Mouse (Mus musculus) heart, embryonic 15.5 days (tissue): ENCODE data around the gene Mms19. TPM values are rescaled to one million over a fixed set of nuclear protein-coding genes. Genes with fewer than 3 reads are reported as not detected.

ENCODE experiments used
- ATAC-seq: fragments of 200-750 bp; cut with Nextera tagmentation; replicated peaks from 2 replicates; pipeline ENCODE4 v1.8.0; 2017; ENCODE audit warnings: low read depth, moderate TSS enrichment; ENCODE audit not compliant: insufficient number of reproducible peaks, insufficient read depth, low FRiP score
- H3K27ac ChIP-seq: fragments of 300-500 bp; sonication (generic); 2 replicates; pipeline ENCODE4 v1.5.1; 2015; ENCODE audit warnings: mild to moderate bottlenecking, inconsistent platforms
- H3K27me3 ChIP-seq: fragments of 300-500 bp; sonication (generic); 2 replicates; pipeline ENCODE4 v1.6.1; 2015; ENCODE audit warnings: inconsistent platforms
- H3K36me3 ChIP-seq: fragments of 300-500 bp; sonication (generic); 2 replicates; pipeline ENCODE4 v1.6.1; 2015; ENCODE audit warnings: mild to moderate bottlenecking, inconsistent platforms
- H3K4me1 ChIP-seq: fragments of 300-500 bp; sonication (generic); replicated peaks from 2 replicates; pipeline ENCODE4 v1.6.1; 2015; ENCODE audit warnings: inconsistent platforms
- H3K4me2 ChIP-seq: fragments of 300-500 bp; sonication (generic); 2 replicates; pipeline ENCODE4 v1.6.1; 2015; ENCODE audit warnings: inconsistent platforms, mild to moderate bottlenecking, moderate library complexity
- H3K4me3 ChIP-seq: fragments of 300-500 bp; sonication (generic); 2 replicates; pipeline ENCODE4 v1.5.1; 2015; ENCODE audit warnings: mild to moderate bottlenecking, inconsistent platforms
- H3K9ac ChIP-seq: fragments of 300-500 bp; sonication (generic); 2 replicates; pipeline ENCODE4 v1.6.1; 2015; ENCODE audit warnings: mild to moderate bottlenecking, inconsistent platforms
- H3K9me3 ChIP-seq: fragments of 300-500 bp; sonication (generic); replicated peaks from 2 replicates; pipeline ENCODE4 v1.6.1; 2016; ENCODE audit warnings: inconsistent platforms
- WGBS: fragments of 180-500 bp; shearing (Covaris S2); methylation state at CpG from one replicate; pipeline ENCODE4 v1.1.7; 2015; ENCODE audit warnings: mixed read lengths; 5-methylcytosine and 5-hydroxymethylcytosine counted together
- polyA plus RNA-seq: library from polyadenylated mRNA; unstranded; fragments of >200 nt; fragmentation: Nextera tagmentation; extraction: Ambion mirVana; gene quantifications from 2 replicates; pipeline ENCODE4 v1.2.1, GENCODE M21; 2015

Mms19 gene
- polyA plus RNA-seq, 1 experiment from 2014 or later: 19.7 TPM

GRCm38 (mm10) chr19:42011123-42011522 lies 30.2 kb upstream of the Mms19 start:
- Histone ChIP-seq H3K4me1 (peaks cover 28% of the 10 kb centered on the region), H3K4me3 (no peak overlapping the region), H3K4me2 (no peak overlapping the region), H3K9ac (no peak overlapping the region), H3K9me3 (no peaks in the 10 kb centered on the region), H3K36me3 (no peaks in the 10 kb centered on the region), H3K27me3 (no peaks in the 10 kb centered on the region), H3K27ac (no peak overlapping the region)
- ATAC-seq: no peak
- WGBS: 83% methylated on average over 7 of the region's 7 CpGs

- 75% methylated on average over 4 of the region's 4 CpGs for WGBS
- Histone ChIP-seq H3K4me3 (no peak overlapping the region), H3K9me3 (no peaks in the 10 kb centered on the region), H3K27ac (no peak overlapping the region), H3K27me3 (no peaks in the 10 kb centered on the region), H3K36me3 (no peaks in the 10 kb centered on the region), H3K4me1 (peaks cover 31% of the 10 kb centered on the region), H3K4me2 (no peak overlapping the region), H3K9ac (no peak overlapping the region)
- ATAC-seq: no peak
Observed at GRCm38 (mm10) chr19:42010436-42010835, 29.5 kb upstream of the Mms19 start.

DNA sequence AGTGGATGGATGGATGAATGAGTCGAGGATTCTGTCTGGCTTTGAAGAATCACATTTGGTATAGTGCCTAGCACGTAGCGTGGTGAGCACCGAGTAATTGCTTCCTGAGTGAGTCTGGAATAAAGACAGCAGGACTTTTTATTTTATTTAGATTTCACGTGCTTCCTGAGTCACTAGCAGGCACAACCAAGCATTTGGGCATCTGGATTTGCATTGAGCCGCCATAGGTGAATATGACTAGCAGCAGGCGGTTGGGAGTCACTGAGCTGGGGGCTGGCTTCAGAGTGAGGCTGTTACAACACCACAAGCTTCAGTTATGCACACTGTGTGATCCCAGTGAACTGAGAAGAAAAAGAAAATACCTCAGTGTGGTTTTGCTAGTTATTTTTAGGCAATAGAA lies 28.1 kb upstream of the Mms19 start:
- H3K27me3 ChIP-seq: no peaks in the 10 kb centered on the region
- H3K4me1 ChIP-seq: peaks cover 45% of the 10 kb centered on the region
- H3K9ac ChIP-seq: no peak overlapping the region
- no peaks in the 10 kb centered on the region for H3K9me3 ChIP-seq
- no peaks in the 10 kb centered on the region for H3K36me3 ChIP-seq
- no peak for ATAC-seq
- peak overlapping the region; percentile 67 for H3K27ac ChIP-seq
- 58% methylated on average over 7 of the region's 7 CpGs for WGBS
- no peak overlapping the region for H3K4me3 ChIP-seq
- no peak overlapping the region for H3K4me2 ChIP-seq

- no peaks in the 10 kb centered on the region for H3K36me3 ChIP-seq
- H3K9me3 ChIP-seq: no peaks in the 10 kb centered on the region
- ATAC-seq: no peak
- H3K4me1 ChIP-seq: peaks cover 49% of the 10 kb centered on the region
- H3K27ac ChIP-seq: peak overlapping the region; percentile 67
- no peaks in the 10 kb centered on the region for H3K27me3 ChIP-seq
- H3K4me3 ChIP-seq: no peak overlapping the region
- 49% methylated on average over 3 of the region's 3 CpGs for WGBS
- H3K9ac ChIP-seq: no peak overlapping the region
- H3K4me2 ChIP-seq: no peak overlapping the region
Observed at GRCm38 (mm10) chr19:42008586-42008985, 27.6 kb upstream of the Mms19 start.

DNA sequence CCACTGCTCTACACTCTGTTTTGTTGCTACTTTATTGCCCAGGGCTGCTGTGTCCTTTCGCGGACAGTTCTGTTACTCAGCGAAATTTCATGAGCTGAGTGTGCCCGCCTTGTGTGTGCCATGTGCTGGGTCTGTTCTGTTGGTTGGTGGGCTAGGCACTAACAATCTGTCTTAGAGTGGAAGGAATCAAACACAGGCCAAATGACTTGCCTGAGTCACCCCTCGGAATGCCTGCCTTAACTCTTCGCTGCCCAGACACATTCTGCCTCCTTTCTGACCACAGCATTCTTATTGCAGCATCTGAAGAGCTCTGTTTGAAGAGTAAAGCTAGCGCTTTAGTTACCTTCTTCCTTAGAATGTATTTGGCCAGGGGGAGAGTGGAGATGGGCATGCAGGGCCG lies 25.6 kb upstream of the Mms19 start:
- Histone ChIP-seq H3K27me3 (no peaks in the 10 kb centered on the region), H3K4me3 (no peak overlapping the region), H3K9me3 (no peaks in the 10 kb centered on the region), H3K27ac (no peak overlapping the region), H3K9ac (no peak overlapping the region), H3K4me2 (no peak overlapping the region), H3K4me1 (peaks cover 49% of the 10 kb centered on the region), H3K36me3 (no peaks in the 10 kb centered on the region)
- 65% methylated on average over 8 of the region's 8 CpGs for WGBS
- no peak for ATAC-seq

DNA sequence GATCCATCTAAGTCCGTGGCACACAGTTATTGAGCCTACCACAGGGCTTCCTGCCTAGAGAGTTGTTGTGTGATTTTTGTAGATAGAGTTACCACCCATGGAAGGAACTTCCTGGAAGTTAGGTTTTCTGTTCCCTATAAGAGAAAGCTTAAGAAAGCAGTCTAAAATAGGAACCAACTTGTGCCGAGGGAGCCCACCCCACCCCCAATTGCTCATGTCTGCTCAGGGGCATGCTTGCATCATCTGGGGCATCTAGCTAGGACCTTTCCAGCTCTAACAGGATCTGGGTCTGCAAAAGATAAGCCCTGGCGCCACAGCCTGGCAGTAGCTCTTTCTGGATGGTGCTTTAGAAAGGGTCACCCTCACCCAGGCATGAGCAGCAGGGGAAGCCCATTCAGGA lies 24.7 kb upstream of the Mms19 start:
- Histone ChIP-seq H3K36me3 (no peaks in the 10 kb centered on the region), H3K27me3 (no peaks in the 10 kb centered on the region), H3K4me1 (peaks cover 58% of the 10 kb centered on the region), H3K27ac (peak overlapping the region; percentile 51), H3K4me3 (no peak overlapping the region), H3K4me2 (no peak overlapping the region), H3K9me3 (no peaks in the 10 kb centered on the region), H3K9ac (no peak overlapping the region)
- no peak for ATAC-seq
- 33% methylated on average over 3 of the region's 3 CpGs for WGBS

DNA sequence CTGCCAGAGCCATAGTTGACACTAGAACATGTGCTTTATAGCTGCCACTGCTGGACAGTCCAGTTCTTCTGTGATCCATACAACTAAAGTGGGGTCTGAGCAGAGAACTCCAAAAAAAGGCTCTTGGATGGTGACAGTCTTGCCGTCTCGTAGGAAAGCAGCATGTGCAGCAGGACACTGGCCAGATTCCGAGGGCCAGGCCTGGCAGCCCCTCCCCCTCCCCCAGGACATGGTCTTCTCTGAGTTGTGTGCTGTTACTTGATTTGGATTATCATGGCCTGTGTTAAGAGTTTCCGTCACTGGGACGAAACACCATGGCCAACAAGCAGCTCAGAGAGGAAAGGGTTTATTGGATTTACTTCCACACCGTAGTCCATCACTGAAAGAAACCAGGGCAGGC lies 23.3 kb upstream of the Mms19 start:
- no peak overlapping the region for H3K9ac ChIP-seq
- no peak overlapping the region for H3K4me3 ChIP-seq
- no peaks in the 10 kb centered on the region for H3K27me3 ChIP-seq
- no peak overlapping the region for H3K4me2 ChIP-seq
- H3K9me3 ChIP-seq: no peaks in the 10 kb centered on the region
- H3K36me3 ChIP-seq: no peaks in the 10 kb centered on the region
- ATAC-seq: no peak
- H3K4me1 ChIP-seq: peaks cover 72% of the 10 kb centered on the region
- 30% methylated on average over 6 of the region's 6 CpGs for WGBS
- peak overlapping the region; percentile 28; the same call in 1 of the 2 replicates for H3K27ac ChIP-seq

DNA sequence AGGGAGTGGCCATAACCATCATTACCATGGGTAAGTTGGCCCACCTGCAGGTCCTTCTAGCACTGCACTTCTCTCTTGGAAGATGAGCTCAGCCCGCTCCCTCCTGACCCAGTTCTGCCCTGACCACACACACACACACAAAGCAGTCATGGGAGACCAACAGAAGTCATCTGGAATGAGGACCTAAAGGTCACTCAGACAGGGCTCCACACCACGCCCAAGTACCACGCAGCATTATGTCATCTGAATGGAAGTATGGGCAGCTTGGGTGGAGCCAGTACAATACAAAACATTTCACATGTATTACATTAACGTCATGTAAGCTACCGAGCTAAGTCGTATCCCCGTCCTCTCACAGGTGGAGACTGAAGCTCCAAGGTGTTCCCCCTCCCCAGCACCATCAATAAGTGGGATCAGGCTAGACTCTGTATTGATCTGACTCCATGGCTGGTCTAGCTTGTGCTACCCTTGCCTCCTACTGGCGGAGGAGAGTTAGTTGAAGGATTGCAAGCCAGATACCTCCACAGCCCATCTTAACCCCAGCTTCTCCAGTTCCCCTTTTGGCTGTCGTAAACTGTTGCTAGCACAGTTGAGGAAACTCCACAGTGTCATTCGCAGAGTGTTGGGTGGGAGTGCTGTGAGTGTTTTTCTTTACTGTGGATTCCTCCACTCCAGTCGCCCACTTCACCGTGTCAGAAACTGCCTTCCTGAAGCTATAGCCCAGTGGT lies 20.5 kb upstream of the Mms19 start:
- Histone ChIP-seq H3K9ac (no peak overlapping the region), H3K9me3 (no peaks in the 10 kb centered on the region), H3K36me3 (no peaks in the 10 kb centered on the region), H3K4me1 (peaks cover 75% of the 10 kb centered on the region), H3K4me3 (no peak overlapping the region), H3K27me3 (no peaks in the 10 kb centered on the region), H3K4me2 (no peak overlapping the region), H3K27ac (peak overlapping the region; percentile 81)
- no peak for ATAC-seq
- WGBS: 91% methylated on average over 12 of the region's 12 CpGs

DNA sequence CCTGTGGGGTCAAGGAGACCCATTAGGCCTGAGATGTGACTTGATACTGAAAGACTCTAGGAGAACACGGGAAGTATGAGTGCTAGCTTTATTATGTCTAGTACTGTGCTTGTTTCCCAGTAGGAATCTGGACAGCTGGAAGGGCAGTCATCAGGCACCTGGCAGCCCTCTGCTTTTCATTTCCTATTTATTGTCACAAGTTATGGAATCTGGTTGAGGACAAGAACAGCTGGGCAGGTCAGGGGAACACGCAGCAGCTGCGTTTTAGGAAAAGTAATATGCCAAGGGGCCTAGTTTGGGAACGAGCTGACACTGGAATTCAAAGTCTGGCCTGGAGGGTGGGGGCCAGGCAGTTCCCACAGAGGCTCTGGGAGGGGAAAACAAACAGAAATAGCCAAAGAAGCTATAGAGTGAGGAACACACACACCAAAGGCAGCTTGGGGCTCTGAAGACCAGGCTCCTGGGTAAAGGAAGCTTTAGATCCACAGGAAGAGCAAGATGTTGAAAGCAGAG lies 19.5 kb upstream of the Mms19 start:
- Histone ChIP-seq H3K9ac (no peak overlapping the region; the same call in 1 of the 2 replicates), H3K27me3 (no peaks in the 10 kb centered on the region), H3K4me1 (peaks cover 74% of the 10 kb centered on the region), H3K9me3 (no peaks in the 10 kb centered on the region), H3K4me3 (no peak overlapping the region), H3K4me2 (no peak overlapping the region), H3K36me3 (no peaks in the 10 kb centered on the region), H3K27ac (peak overlapping the region; percentile 81)
- WGBS: 15% methylated on average over 4 of the region's 4 CpGs
- no peak for ATAC-seq

DNA sequence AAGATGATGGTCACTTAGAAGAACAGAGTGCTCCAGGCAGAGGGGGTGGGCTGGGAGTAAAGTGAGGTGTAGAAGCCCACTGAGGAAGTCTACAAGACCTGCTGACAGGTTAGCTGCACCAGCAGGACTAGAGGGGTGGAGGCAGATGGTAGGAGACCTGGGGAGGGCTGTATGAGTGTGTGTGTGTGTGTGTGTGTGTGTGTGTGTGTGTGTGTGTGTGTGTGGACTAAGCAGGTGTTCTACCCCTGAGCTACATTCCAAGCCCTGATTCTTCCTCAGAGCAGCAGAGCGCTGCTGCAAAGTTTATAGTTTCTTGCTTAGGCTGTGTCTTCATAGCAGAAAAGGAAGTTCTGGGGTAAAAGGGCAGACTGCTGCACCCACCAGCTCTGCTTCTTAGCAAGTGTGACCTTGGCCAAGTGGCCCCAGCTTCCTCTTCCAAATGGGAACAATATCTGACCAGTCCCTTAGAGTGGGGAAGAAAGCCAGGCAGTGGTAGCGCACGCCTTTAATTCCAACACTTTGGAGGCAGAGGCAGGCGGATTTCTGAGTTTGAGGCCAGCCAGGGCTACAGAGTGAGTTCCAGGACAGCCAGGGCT lies 18.8 kb upstream of the Mms19 start:
- H3K9me3 ChIP-seq: no peaks in the 10 kb centered on the region
- no peak for ATAC-seq
- H3K9ac ChIP-seq: no peak overlapping the region
- WGBS: 78% methylated on average over 4 of the region's 4 CpGs
- no peaks in the 10 kb centered on the region for H3K36me3 ChIP-seq
- peak overlapping the region; percentile 81 for H3K27ac ChIP-seq
- H3K4me3 ChIP-seq: no peak overlapping the region
- peaks cover 68% of the 10 kb centered on the region for H3K4me1 ChIP-seq
- H3K27me3 ChIP-seq: no peaks in the 10 kb centered on the region
- no peak overlapping the region for H3K4me2 ChIP-seq

DNA sequence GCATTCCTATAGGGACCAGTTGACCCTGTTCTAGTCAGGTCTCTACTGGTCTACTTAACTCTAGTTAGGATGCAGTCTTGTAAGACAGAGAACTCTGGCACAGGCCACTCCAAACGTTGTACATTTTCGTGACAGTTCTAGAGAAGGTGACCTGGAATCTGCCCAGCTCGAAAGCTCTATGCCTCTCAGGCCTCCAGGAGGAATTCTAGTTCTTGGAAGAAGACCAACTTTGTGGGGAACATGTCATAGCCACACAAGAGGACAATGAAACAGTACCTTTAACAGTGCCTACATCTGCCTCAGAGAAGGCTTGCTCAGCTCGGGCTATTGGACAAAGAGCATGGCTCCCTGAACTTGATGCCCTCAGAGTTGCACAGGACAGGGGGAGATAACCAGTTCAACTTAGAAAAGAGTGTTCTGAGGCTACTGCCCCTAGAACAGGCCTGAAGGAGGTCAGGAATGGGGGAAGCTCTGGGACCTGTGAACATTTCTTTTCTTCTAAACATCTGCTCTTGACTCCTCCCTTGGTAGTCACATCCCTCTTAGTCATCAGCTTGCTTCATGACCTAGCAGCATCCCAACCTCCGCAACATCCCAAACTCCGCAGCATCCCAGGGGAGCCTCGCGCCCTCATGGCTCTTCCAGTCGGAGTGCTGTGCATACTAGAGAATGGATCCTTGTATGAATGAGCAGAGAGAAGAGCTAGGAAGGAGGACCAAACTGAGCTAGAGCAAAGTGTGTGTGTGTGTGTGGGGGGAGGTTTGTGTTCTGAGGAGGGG lies 18.0 kb upstream of the Mms19 start:
- Histone ChIP-seq H3K27ac (peak overlapping the region; percentile 81), H3K27me3 (no peaks in the 10 kb centered on the region), H3K4me1 (peaks cover 60% of the 10 kb centered on the region), H3K36me3 (no peaks in the 10 kb centered on the region), H3K9me3 (no peaks in the 10 kb centered on the region), H3K9ac (no peak overlapping the region), H3K4me3 (no peak overlapping the region), H3K4me2 (no peak overlapping the region)
- ATAC-seq: 0 out of 2 replicates have a peak, but pooled peaks have one; percentile 37
- 71% methylated on average over 9 of the region's 9 CpGs for WGBS
